In genomic region chr1:42607466-42608043, GRCm38 (mm10) we compare ENCODE assay signal across 7 mouse cellular contexts.
DNase-seq lines count a peak whose midpoint lies in the region; ATAC-seq and TF ChIP-seq lines count a peak whose summit lies in the region.
"Not testable (repeated sequence)": the region's sequence is repeated elsewhere in the genome, so short reads cannot be mapped to it uniquely, and the experiment has no call there.

No protein-coding gene starts in this region.

- DNase-seq in hindbrain, embryonic 14.5 days (ENCODE audit: low spot score); midbrain, embryonic 11.5 days (ENCODE audit: low spot score, missing footprints); midbrain, postnatal 0 days (ENCODE audit: low spot score): not testable (repeated sequence)

- not testable (repeated sequence) for H3K27me3 ChIP-seq in embryonic facial prominence, embryonic 13.5 days; forebrain, embryonic 15.5 days; hindbrain, embryonic 14.5 days (ENCODE audit: control insufficient read depth, insufficient read depth, low read length); kidney, embryonic 16.5 days (ENCODE audit: insufficient read depth, low read length); liver, embryonic 12.5 days (replicated peaks); midbrain, embryonic 11.5 days (ENCODE audit: control insufficient read depth, insufficient read depth, low read length); midbrain, postnatal 0 days (ENCODE audit: insufficient read depth, low read length)

- H3K27ac ChIP-seq in embryonic facial prominence, embryonic 13.5 days; forebrain, embryonic 15.5 days (replicated peaks); hindbrain, embryonic 14.5 days; kidney, embryonic 16.5 days (ENCODE audit: low read length); liver, embryonic 12.5 days; midbrain, embryonic 11.5 days (ENCODE audit: low read depth, low read length); midbrain, postnatal 0 days (ENCODE audit: low read depth, low read length): not testable (repeated sequence)

- not testable (repeated sequence) for H3K36me3 ChIP-seq in embryonic facial prominence, embryonic 13.5 days; forebrain, embryonic 15.5 days; hindbrain, embryonic 14.5 days (replicated peaks; ENCODE audit: control insufficient read depth, insufficient read depth); kidney, embryonic 16.5 days (ENCODE audit: insufficient read depth, low read length); liver, embryonic 12.5 days; midbrain, embryonic 11.5 days (ENCODE audit: control insufficient read depth, insufficient read depth, low read length); midbrain, postnatal 0 days (ENCODE audit: insufficient read depth, low read length)

- H3K4me3 ChIP-seq in embryonic facial prominence, embryonic 13.5 days; forebrain, embryonic 15.5 days; hindbrain, embryonic 14.5 days (replicated peaks; ENCODE audit: low read length); kidney, embryonic 16.5 days (ENCODE audit: low read length); liver, embryonic 12.5 days; midbrain, embryonic 11.5 days (ENCODE audit: low read depth, low read length); midbrain, postnatal 0 days (ENCODE audit: low read depth, low read length): not testable (repeated sequence)

- not testable (repeated sequence) for TF ChIP-seq CTCF in midbrain, postnatal 0 days (IDR thresholded peaks at IDR 0.05)

- H3K9me3 ChIP-seq in embryonic facial prominence, embryonic 13.5 days; forebrain, embryonic 15.5 days; hindbrain, embryonic 14.5 days (ENCODE audit: control insufficient read depth, low read length); kidney, embryonic 16.5 days (ENCODE audit: low read length); liver, embryonic 12.5 days (replicated peaks); midbrain, embryonic 11.5 days (ENCODE audit: control insufficient read depth, low read length); midbrain, postnatal 0 days (ENCODE audit: low read length): not testable (repeated sequence)

- peak; percentile 43; the same call in 1 of the 2 replicates for ATAC-seq in embryonic facial prominence, embryonic 13.5 days (ENCODE audit: insufficient number of reproducible peaks, insufficient read depth, low FRiP score, low TSS enrichment, low read depth)
- 0 out of 2 replicates have a peak, but pooled peaks have one; percentile 26 for ATAC-seq in forebrain, embryonic 15.5 days (replicated peaks)
- ATAC-seq in hindbrain, embryonic 14.5 days (ENCODE audit: low FRiP score): peak; percentile 55
- peak; percentile 31; the same call in 1 of the 2 replicates for ATAC-seq in kidney, embryonic 16.5 days (ENCODE audit: low FRiP score, low TSS enrichment)
- 0 out of 2 replicates have a peak, but pooled peaks have one; percentile 21 for ATAC-seq in liver, embryonic 12.5 days
- ATAC-seq in midbrain, embryonic 11.5 days (ENCODE audit: low FRiP score): peak; percentile 40; the same call in 1 of the 2 replicates
- peak; percentile 58 for ATAC-seq in midbrain, postnatal 0 days (ENCODE audit: low FRiP score)

- WGBS in embryonic facial prominence, embryonic 13.5 days: 86% methylated on average over 3 of the region's 4 CpGs
- 94% methylated on average over 4 of the region's 4 CpGs for WGBS in forebrain, embryonic 15.5 days
- WGBS in hindbrain, embryonic 14.5 days: 92% methylated on average over 4 of the region's 4 CpGs
- 94% methylated on average over 4 of the region's 4 CpGs for WGBS in kidney, embryonic 16.5 days
- WGBS in liver, embryonic 12.5 days (ENCODE audit: insufficient replicate concordance): 50% methylated on average over 4 of the region's 4 CpGs
- whole genome bisulfite sequencing in midbrain, embryonic 11.5 days: 91% methylated on average over 4 of the region's 4 CpGs
- 93% methylated on average over 4 of the region's 4 CpGs for WGBS in midbrain, postnatal 0 days

- H3K9ac ChIP-seq in embryonic facial prominence, embryonic 13.5 days; forebrain, embryonic 15.5 days (replicated peaks); hindbrain, embryonic 14.5 days; kidney, embryonic 16.5 days (replicated peaks; ENCODE audit: low read length); liver, embryonic 12.5 days; midbrain, embryonic 11.5 days (ENCODE audit: low read length); midbrain, postnatal 0 days (replicated peaks; ENCODE audit: low read length, poor library complexity, severe bottlenecking): not testable (repeated sequence)

- not testable (repeated sequence) for H3K4me1 ChIP-seq in embryonic facial prominence, embryonic 13.5 days; forebrain, embryonic 15.5 days; hindbrain, embryonic 14.5 days (replicated peaks; ENCODE audit: control insufficient read depth, insufficient read depth, low read length); kidney, embryonic 16.5 days (ENCODE audit: insufficient read depth, low read length); liver, embryonic 12.5 days; midbrain, embryonic 11.5 days (ENCODE audit: control insufficient read depth, insufficient read depth, low read length); midbrain, postnatal 0 days (ENCODE audit: insufficient read depth, low read length)

- H3K4me2 ChIP-seq in embryonic facial prominence, embryonic 13.5 days; forebrain, embryonic 15.5 days (replicated peaks); hindbrain, embryonic 14.5 days (replicated peaks); kidney, embryonic 16.5 days (replicated peaks; ENCODE audit: low read depth, low read length); liver, embryonic 12.5 days; midbrain, embryonic 11.5 days; midbrain, postnatal 0 days (ENCODE audit: low read depth, low read length, poor library complexity, severe bottlenecking): not testable (repeated sequence)
